Mouse (Mus musculus) ES-Bruce4 (cell line): Measurements from ENCODE around the gene Comt.

Experiments used
- CTCF ChIP-seq: IDR thresholded peaks from one replicate; pipeline ENCODE4 v1.8.1; 2011; ENCODE audit warnings: low read depth, low read length
- EP300 ChIP-seq: IDR thresholded peaks from 2 replicates; pipeline ENCODE4 v1.6.1; 2011; ENCODE audit warnings: low read depth, low read length; ENCODE audit not compliant: insufficient read depth
- POLR2A ChIP-seq: IDR thresholded peaks from one replicate; pipeline ENCODE4 v1.8.1; 2011; ENCODE audit warnings: low read length; ENCODE audit not compliant: insufficient read depth

GRCm38 (mm10) chr16:18403285-18403684, 23.4 kb downstream of the Comt start:
- no peak for TF ChIP-seq CTCF
- no peak for TF ChIP-seq POLR2A
- no peak for TF ChIP-seq EP300
